Mouse (Mus musculus) liver, embryonic 14.5 days (tissue): ENCODE data around the gene Adprh.

ENCODE experiments used
- CTCF ChIP-seq: IDR thresholded peaks from 2 replicates; pipeline ENCODE4 v1.5.1; 2016; ENCODE audit warnings: antibody characterized with exemption, low read depth, control low read depth
- EP300 ChIP-seq: IDR thresholded peaks from 2 replicates; pipeline ENCODE4 v1.6.1; 2016; ENCODE audit warnings: antibody characterized with exemption, low read depth

GRCm38 (mm10) chr16:38441611-38442010 is 10.9 kb downstream of the Adprh start:
- TF ChIP-seq EP300, result no peak
- TF ChIP-seq CTCF, result no peak
